Mouse (Mus musculus): ENCODE measurements at regions not wholly inside any gene's neighbourhood (a gene's known extent, or its start where the extent isn't known, plus 50 kb on each side); places are given as distances from the start of the nearest gene placed in this dataset.

GRCm38 (mm10) chr2:34042336-34042735 lies 154.6 kb upstream of the Mvb12b start:
- DNase-seq = no peak

DNA sequence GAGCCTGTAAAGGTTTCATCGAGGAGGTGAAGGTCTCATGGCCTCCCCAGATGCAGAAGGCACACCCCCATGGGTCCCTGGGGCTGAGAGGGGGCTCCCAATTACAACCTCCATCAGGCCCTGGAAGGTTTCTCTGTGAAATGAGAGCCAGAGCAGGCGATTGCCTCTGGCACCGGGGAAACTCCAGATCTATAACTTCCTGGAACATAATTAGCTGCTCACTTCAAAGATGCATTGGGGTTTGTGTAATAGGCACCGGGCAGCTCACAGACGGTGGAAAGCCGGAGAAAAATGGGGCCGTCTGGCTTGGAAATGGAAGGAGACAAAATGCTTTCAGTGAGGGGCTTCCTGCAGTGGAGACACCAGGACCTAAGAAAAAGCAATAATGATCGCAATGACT lies 151.2 kb upstream of the Mvb12b start:
- no peak for DNase-seq

- no peak for DNase-seq
Observed at GRCm38 (mm10) chr2:34033212-34033611, 145.5 kb upstream of the Mvb12b start.

DNA sequence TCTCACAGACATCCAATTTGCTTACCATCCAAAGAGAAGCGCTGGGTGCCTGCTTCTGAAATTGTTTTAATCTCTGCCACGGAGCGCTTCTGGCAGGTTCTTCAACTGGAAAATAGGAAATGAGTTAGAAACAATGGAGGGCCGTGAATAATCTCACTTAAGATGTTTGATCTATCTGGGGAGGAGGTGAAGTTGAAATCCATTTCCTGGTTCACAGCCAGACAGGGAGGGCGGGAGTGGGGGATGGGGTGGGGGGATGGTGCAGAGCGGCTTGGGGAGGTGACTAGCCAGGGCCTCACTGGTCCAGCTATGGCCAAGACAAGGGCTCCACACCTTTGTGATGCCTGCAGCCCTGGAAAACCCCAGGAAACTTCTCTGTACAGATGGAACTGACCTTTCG lies 143.7 kb upstream of the Mvb12b start:
- no peak for DNase-seq

DNA sequence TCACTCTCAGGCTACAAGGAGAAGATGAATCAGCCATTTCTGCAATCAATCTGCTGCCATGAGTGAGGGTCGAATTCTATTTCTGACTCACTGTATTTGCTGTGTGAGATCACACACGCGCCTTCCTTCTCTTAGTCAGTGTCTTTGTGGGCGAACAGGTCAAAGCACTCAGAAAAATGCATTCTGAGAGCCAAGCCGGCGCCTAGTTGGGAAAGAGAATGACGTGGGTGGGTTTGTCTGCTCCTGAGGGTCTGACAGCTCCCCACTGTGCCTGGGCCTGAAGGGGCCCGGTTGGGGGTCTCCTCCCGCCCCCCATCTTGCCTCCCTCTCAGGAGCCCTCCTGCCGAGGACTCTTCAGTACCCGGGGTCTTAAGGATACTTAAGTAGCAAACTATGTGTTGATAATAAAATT lies 143.3 kb upstream of the Mvb12b start:
- no peak for DNase-seq

GRCm38 (mm10) chr2:34027445-34027844 lies 139.7 kb upstream of the Mvb12b start:
- DNase-seq = no peak

GRCm38 (mm10) chr2:34026566-34027360 lies 139.0 kb upstream of the Mvb12b start:
- DNase-seq = no peak

DNA sequence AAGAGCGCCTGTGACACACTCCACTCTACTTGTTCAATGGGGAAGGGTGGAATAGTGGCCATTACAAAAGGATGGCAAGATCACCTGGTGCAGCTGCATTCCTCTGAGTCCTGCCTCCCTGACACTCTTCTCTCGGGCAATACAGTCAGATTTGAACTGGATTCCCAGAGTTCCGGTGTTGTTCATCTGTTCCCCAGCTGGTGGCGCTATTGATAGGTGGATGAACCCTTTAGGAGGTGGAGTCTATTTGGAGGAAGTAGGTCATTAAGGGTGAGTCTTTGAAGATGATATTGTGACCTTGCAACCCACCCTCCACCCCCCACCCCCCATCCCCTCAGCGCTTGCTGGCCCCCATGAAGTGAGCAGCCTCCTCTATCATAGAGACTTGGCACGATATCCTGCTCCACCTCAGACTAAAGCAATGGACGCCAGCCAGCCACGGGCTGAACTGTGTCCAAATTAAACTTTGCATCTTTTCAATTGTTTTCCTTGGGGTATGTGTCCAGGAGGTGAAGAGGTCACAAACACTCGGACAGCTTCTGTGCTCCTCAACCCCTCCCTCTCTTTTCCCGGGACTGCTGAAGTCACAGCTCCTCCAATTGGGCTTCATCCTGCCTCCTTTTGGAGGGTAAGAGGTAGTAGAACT lies 138.1 kb upstream of the Mvb12b start:
- peak; percentile 15 to 24 for DNase-seq

DNA sequence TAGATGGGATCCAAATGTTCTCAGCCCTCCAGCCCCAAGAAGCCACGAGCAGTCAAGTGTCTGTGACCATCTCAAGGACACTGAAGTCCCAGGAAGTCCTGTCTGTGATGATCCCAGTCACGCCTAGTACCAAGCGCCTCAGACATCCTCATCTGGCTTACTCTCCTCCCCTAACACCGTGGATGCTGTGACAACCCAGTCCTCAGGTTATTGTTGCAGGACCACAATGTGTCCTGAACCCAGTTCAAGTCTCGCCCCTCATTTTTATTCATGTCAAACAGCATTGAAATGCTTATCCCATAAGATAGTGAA lies 129.4 kb upstream of the Mvb12b start:
- no peak for DNase-seq

DNA sequence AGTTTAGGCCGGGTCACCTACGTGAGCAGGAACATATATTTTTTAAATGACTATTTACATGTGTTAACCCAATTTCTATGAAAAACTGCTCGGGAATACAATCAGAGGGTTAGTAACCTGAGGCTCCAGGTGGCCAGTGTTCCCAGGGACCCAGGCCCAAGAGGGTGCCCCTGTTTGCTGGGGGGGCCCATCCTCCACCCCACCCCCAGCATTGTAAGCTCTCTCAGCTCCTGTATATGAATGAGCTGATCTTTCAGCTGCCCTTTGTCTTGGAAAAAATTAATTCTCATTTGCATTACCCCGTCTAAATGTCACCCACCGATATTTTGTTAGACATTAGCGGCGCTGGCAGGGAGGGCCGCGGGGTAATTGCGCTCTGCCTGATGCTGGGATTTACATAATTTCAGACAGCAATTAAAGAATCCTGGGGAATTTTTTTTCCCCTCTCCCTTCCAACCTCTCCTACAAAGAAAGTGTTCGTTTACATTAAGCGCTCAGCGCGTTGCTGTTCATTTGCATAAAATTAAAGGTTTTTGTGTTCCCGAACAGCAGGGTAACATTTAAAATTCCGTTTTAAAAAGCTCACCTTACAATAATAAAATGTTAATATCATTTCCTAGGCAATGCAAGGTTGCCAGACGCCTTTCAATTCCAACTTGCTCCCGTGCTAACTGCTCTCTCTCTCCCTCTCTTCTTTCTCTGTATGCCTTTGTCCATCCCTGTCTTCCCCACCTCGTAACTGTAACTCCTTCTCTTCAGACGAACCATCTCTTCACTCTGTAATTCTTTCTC lies 128.8 kb upstream of the Mvb12b start:
- DNase-seq = no peak

GRCm38 (mm10) chr2:34015640-34015995 lies 127.9 kb upstream of the Mvb12b start:
- DNase-seq = no peak

GRCm38 (mm10) chr2:34014868-34015639 lies 127.3 kb upstream of the Mvb12b start:
- no peak for DNase-seq

DNA sequence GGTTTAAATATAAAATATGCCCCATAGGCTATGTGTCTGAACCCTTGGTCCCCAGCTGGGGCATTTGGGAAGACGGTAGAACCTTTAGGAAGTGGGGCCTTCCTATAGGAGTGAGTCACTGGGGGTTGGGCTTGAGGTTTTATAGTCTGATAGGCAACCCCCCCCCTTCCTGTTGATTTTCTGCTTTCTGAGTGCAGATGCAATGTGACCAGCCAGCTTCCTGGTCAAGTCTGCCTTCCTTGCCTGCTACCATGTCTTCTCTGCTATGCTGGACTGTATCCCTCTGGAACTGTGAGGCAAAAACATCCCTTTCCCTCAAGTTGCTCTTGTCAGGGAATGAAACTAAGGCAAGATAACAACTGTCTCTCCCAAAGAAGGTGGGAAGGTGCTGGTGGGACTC lies 122.4 kb upstream of the Mvb12b start:
- no peak for DNase-seq

GRCm38 (mm10) chr2:34007916-34008315 lies 120.2 kb upstream of the Mvb12b start:
- DNase-seq = no peak

DNA sequence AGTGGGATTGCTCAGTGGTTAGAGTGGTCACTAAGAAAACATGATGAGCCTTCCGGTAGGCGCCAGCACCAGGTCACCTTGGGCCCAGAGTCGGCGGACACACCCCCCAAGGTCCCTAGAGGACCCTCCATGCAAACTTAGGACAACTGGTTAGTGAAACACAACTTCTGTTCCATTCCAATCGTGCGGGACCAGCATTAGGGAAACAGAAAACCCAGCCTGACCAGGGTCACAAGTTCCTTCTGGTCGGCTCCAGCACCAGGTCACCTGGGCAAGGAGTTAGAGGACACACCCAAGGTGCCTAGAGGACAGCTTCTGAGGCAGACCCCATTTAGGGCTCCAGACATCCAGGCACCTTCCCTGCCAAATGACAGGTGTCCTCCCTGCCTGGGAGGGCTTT lies 109.4 kb upstream of the Mvb12b start:
- no peak for DNase-seq

DNA sequence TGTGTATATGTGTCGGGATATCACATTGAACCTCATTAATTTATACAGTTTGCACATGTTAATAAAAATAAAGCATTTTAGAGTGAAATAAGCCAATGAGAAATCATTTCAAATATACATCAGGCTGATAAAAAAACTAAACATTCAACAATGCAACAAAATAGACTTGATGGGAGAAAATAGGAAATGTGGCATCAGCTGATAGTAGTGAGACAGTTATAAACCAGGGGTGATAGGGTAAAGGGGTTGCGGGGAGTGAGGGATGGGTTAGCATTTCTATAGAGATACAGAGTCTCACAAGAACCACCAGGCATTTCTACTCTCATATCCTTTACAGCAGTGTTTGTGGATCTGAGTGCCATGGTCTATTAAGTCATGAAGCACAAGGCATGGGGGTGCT lies 108.6 kb upstream of the Mvb12b start:
- DNase-seq = no peak

DNA sequence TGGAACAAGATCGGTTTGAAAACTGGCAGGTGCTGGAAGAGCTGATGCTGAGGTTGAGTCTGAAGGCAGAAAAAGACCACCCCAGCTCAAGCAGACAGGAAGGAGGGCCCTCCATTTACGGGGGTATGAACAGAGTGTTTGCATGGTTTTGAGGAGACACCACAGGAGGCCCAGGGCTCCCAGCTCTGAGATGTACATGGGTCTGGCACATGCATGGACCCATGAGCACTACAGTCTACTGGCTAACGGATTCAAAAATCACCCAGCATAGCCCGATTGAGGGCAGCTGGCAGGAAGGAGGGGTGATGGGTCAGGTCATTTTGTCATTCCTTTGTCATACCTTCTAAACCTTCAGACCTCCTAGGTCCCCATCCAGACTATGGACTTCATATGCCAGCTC lies 103.6 kb upstream of the Mvb12b start:
- no peak for DNase-seq

DNA sequence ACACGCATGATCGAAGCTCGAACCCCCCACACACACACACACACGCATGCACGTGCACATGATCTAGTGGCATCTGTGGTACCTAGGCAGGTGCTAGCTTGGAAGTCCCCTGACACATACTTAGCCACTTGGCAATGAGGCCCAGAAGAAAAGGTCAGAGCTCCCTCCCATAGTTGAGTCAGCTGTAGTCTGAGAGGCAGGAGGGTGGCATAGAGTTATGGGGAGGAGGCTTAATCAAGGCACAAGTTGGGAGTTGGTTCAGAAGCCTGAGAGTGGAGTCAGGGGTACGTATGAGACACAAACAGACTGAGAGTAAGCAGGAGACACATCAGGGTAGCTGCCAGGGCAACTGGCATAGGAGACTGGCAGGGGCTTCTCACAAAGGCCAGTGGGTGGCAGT lies 103.0 kb upstream of the Mvb12b start:
- DNase-seq = no peak

GRCm38 (mm10) chr2:33989555-33990370 lies 102.0 kb upstream of the Mvb12b start:
- DNase-seq = no peak

DNA sequence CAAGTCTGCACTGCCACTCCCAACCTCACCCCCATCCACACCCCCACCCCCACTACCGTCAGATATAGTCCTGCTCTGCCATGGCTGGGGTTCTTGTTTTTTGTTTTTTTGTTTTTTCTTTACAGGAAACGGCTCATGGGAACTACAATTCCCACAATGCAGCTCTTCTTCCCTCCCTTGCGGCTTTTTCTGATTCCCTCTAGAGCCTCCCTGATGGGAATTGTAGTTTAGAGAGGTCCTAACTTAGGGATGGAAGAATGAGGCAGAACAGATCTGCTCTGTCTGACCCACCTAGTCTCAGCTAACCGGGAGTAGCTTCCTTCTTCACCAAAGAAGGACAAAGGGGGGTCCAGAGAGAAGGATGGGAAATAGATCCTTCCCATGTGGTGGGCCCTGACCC lies 98.7 kb upstream of the Mvb12b start:
- peak; percentile 22 for DNase-seq

DNA sequence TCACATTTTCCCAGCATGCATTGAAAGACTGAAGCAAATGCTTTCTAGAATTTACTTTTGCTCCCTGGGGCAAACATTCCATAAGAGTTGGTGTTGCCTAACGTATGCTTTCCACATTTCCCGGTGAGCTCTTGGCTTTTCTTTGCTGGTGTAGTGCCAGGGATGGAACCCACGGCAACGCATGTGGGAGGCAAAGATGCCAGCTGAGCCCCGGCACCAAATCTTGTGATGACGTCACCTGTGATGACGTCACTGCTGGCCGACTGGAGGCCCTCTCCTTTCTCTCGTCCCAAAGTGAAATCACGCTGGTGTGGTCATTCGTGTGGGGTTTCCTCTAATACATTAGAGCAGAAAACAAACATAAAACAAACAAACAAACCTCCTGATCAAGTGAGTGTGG lies 97.6 kb upstream of the Mvb12b start:
- DNase-seq = no peak

All from heart, adult 18-20 months (tissue).